Mouse (Mus musculus): Measurements from ENCODE around the gene Trmt5. TPM values are rescaled to one million over a fixed set of nuclear protein-coding genes. Genes with fewer than 3 reads are reported as not detected.

Gene Trmt5
- polyA plus RNA-seq, 1 experiment from 2014 or later = 16.5 TPM

DNA sequence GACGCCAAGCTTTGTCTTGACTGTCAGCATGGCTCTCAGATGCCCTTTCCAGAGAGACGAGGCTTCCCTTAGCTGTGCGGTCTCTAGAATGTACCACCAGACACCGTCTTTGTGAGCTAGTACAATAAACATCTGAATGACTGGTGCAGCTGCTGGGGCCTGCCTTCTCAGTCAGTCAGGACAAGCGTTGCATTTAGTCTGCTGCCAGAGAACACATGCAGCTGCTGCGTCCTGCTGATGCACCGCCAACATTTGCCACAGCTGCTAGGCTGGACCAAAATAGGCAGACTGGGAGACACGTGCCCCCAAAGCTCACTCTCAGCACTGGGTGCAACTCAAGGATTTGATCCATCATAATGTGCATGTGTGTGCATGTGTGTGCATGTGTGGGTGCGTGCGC, 44.5 kb downstream of the Trmt5 start:
- 75% methylated on average over 10 of the region's 10 CpGs for WGBS
- no peak overlapping the region for H3K9ac ChIP-seq (ENCODE audit: low read length)
- H3K4me3 ChIP-seq (ENCODE audit: control insufficient read depth in 1 of 2, insufficient read depth in 1 of 2, low read depth in 1 of 2, low read length in 2 of 2) = no peak overlapping the region
- no peak overlapping the region for H3K27ac ChIP-seq (replicated peaks in 1 of 2; ENCODE audit: control insufficient read depth in 1 of 2, insufficient read depth in 1 of 2, low read depth in 2 of 2, low read length in 2 of 2)
- no peaks in the 10 kb centered on the region for H3K9me3 ChIP-seq (ENCODE audit: control insufficient read depth, low read length)
- H3K27me3 ChIP-seq (ENCODE audit: control insufficient read depth, insufficient read depth, low read length) = no peaks in the 10 kb centered on the region
- H3K4me1 ChIP-seq (ENCODE audit: control insufficient read depth in 2 of 2, insufficient read depth in 2 of 2, low read length in 2 of 2) = 0 out of 4 replicates have a peak, but pooled peaks cover 0 to under 1% of the 10 kb centered on the region in 2 experiments
- no peak overlapping the region for H3K4me2 ChIP-seq (ENCODE audit: low read length)
- no peak for ATAC-seq (ENCODE audit: insufficient number of reproducible peaks, insufficient read depth, low FRiP score, low read depth)
- H3K36me3 ChIP-seq (ENCODE audit: control insufficient read depth, insufficient read depth, low read length) = no peaks in the 10 kb centered on the region

DNA sequence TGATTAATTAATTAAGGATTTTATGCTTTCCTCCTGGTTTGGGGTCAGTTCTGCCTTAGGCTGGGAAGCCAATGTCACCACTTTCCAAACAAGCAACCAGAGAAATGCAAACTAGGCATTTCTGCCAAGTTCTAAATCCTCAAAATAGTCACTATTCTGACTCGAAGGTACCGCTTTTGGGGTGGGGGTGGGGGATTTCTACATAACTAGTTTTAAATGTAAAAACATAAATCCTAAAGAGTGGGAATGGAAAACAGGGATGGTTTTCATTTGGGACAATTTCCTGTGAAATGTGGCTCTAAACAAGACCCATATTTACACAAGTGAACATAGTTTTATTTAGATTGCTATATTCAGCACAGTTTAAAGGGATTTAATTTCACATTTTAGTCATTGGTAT, 53.9 kb downstream of the Trmt5 start:
- no peaks in the 10 kb centered on the region for H3K36me3 ChIP-seq (ENCODE audit: control insufficient read depth, insufficient read depth, low read length)
- WGBS = 75% methylated on average over 2 of the region's 2 CpGs
- no peaks in the 10 kb centered on the region for H3K4me1 ChIP-seq (ENCODE audit: control insufficient read depth in 2 of 2, insufficient read depth in 2 of 2, low read length in 2 of 2)
- no peak overlapping the region for H3K9ac ChIP-seq (ENCODE audit: low read length)
- H3K27ac ChIP-seq (replicated peaks in 1 of 2; ENCODE audit: control insufficient read depth in 1 of 2, insufficient read depth in 1 of 2, low read depth in 2 of 2, low read length in 2 of 2) = no peak overlapping the region
- no peaks in the 10 kb centered on the region for H3K9me3 ChIP-seq (ENCODE audit: control insufficient read depth, low read length)
- H3K4me3 ChIP-seq (ENCODE audit: control insufficient read depth in 1 of 2, insufficient read depth in 1 of 2, low read depth in 1 of 2, low read length in 2 of 2) = no peak overlapping the region
- no peak for ATAC-seq (ENCODE audit: insufficient number of reproducible peaks, insufficient read depth, low FRiP score, low read depth)
- H3K4me2 ChIP-seq (ENCODE audit: low read length) = no peak overlapping the region
- no peaks in the 10 kb centered on the region for H3K27me3 ChIP-seq (ENCODE audit: control insufficient read depth, insufficient read depth, low read length)

DNA sequence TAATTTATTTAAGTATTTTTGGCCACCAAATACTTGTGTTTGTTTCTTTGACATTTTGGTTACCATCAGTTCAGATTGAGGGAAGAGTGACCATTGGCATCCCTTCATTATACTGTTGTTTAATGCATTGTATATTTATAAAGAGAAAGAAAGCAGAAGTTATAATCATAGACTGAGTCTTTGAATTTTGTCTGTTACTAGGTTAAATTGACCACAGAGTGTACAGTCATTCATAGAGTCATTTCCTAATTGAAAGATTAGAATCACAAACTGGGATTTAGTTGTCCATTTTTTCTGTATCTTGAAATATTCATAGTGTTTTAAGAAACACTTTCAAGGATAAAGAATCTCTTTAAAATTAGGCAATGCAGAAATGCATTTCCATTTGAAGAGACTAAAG, 55.0 kb downstream of the Trmt5 start:
- ATAC-seq (ENCODE audit: insufficient number of reproducible peaks, insufficient read depth, low FRiP score, low read depth) = no peak
- no peaks in the 10 kb centered on the region for H3K27me3 ChIP-seq (ENCODE audit: control insufficient read depth, insufficient read depth, low read length)
- no peaks in the 10 kb centered on the region for H3K4me1 ChIP-seq (ENCODE audit: control insufficient read depth in 2 of 2, insufficient read depth in 2 of 2, low read length in 2 of 2)
- no peaks in the 10 kb centered on the region for H3K36me3 ChIP-seq (ENCODE audit: control insufficient read depth, insufficient read depth, low read length)
- H3K9me3 ChIP-seq (ENCODE audit: control insufficient read depth, low read length) = no peaks in the 10 kb centered on the region
- H3K9ac ChIP-seq (ENCODE audit: low read length) = no peak overlapping the region
- H3K27ac ChIP-seq (replicated peaks in 1 of 2; ENCODE audit: control insufficient read depth in 1 of 2, insufficient read depth in 1 of 2, low read depth in 2 of 2, low read length in 2 of 2) = no peak overlapping the region
- no peak overlapping the region for H3K4me2 ChIP-seq (ENCODE audit: low read length)
- no peak overlapping the region for H3K4me3 ChIP-seq (ENCODE audit: control insufficient read depth in 1 of 2, insufficient read depth in 1 of 2, low read depth in 1 of 2, low read length in 2 of 2)

DNA sequence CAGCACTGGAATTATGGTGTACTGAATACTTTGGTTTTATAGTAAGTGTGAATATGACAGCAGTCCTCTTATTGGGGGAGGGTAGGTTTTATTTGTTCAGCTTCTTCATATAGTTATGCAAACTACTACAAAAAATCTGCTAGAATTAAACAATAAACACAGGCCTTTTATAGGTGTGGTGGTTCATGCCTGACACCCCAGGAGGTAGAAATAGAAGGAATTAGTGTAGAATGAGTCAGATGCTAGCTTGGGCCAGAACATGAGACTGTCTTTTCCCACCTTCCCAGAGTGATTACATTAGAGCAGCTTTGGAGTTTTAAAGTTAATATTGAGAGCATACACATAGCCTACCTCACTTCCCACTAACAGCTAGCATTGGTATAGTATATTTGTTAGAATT, 56.3 kb downstream of the Trmt5 start:
- ATAC-seq (ENCODE audit: insufficient number of reproducible peaks, insufficient read depth, low FRiP score, low read depth) = no peak
- no peak overlapping the region for H3K4me2 ChIP-seq (ENCODE audit: low read length)
- H3K9me3 ChIP-seq (ENCODE audit: control insufficient read depth, low read length) = no peaks in the 10 kb centered on the region
- H3K9ac ChIP-seq (ENCODE audit: low read length) = no peak overlapping the region
- H3K27me3 ChIP-seq (ENCODE audit: control insufficient read depth, insufficient read depth, low read length) = no peaks in the 10 kb centered on the region
- H3K36me3 ChIP-seq (ENCODE audit: control insufficient read depth, insufficient read depth, low read length) = no peaks in the 10 kb centered on the region
- no peaks in the 10 kb centered on the region for H3K4me1 ChIP-seq (ENCODE audit: control insufficient read depth in 2 of 2, insufficient read depth in 2 of 2, low read length in 2 of 2)
- no peak overlapping the region for H3K27ac ChIP-seq (replicated peaks in 1 of 2; ENCODE audit: control insufficient read depth in 1 of 2, insufficient read depth in 1 of 2, low read depth in 2 of 2, low read length in 2 of 2)
- H3K4me3 ChIP-seq (ENCODE audit: control insufficient read depth in 1 of 2, insufficient read depth in 1 of 2, low read depth in 1 of 2, low read length in 2 of 2) = no peak overlapping the region

Other genes with a start within 250 kb of the Trmt5 start
- gene Six1, start 232.8 kb downstream of the Trmt5 start, polyA plus RNA-seq (2014; fragmentation: Nextera tagmentation; extraction: Ambion mirVana) = 0.09 and 0.27 TPM in 2 replicates
- gene Six4, start 173.3 kb downstream of the Trmt5 start, polyA plus RNA-seq (2014; fragmentation: Nextera tagmentation; extraction: Ambion mirVana) = 1.2 and 1.4 TPM in 2 replicates
- 28.2 and 28.8 TPM in 2 replicates for gene Mnat1, start 163.0 kb downstream of the Trmt5 start, polyA plus RNA-seq (2014; fragmentation: Nextera tagmentation; extraction: Ambion mirVana)
- 6.4 and 8.9 TPM in 2 replicates for gene Slc38a6, start 69 bp upstream of the Trmt5 start, polyA plus RNA-seq (2014; fragmentation: Nextera tagmentation; extraction: Ambion mirVana)

Data from heart, embryonic 14.5 days (tissue).